Mouse (Mus musculus): ENCODE results near the gene Cdcp1. TPM values are rescaled to one million over a fixed set of nuclear protein-coding genes. Genes with fewer than 3 reads are reported as not detected.

Gene Cdcp1
- polyA plus RNA-seq, 1 experiment from 2014 or later: 0.05 TPM

GRCm38 (mm10) chr9:123165781-123166443 lies 49.9 kb downstream of the Cdcp1 start:
- H3K4me2 ChIP-seq (ENCODE audit: low read length): no peak overlapping the region
- no peak overlapping the region for H3K4me3 ChIP-seq (ENCODE audit: low read depth, low read length)
- H3K27me3 ChIP-seq (replicated peaks; ENCODE audit: control insufficient read depth, insufficient read depth, low read length): no peaks in the 10 kb centered on the region
- H3K36me3 ChIP-seq (ENCODE audit: control insufficient read depth, insufficient read depth, low read length): no peaks in the 10 kb centered on the region
- ATAC-seq (no peak), DNase-seq (ENCODE audit: low spot score) (peak; percentile 7)
- WGBS: 84% methylated on average over 3 of the region's 3 CpGs
- H3K27ac ChIP-seq (ENCODE audit: low read depth, low read length): no peak overlapping the region
- H3K9me3 ChIP-seq (replicated peaks; ENCODE audit: control insufficient read depth, low read length): no peaks in the 10 kb centered on the region
- no peak overlapping the region for H3K9ac ChIP-seq (ENCODE audit: low read length)
- H3K4me1 ChIP-seq (ENCODE audit: control insufficient read depth, insufficient read depth, low read length): no peaks in the 10 kb centered on the region

GRCm38 (mm10) chr9:123162985-123163694 lies 52.7 kb downstream of the Cdcp1 start:
- no peak overlapping the region for H3K9ac ChIP-seq (ENCODE audit: low read length)
- H3K27me3 ChIP-seq (replicated peaks; ENCODE audit: control insufficient read depth, insufficient read depth, low read length): no peaks in the 10 kb centered on the region
- no peaks in the 10 kb centered on the region for H3K9me3 ChIP-seq (replicated peaks; ENCODE audit: control insufficient read depth, low read length)
- no peaks in the 10 kb centered on the region for H3K36me3 ChIP-seq (ENCODE audit: control insufficient read depth, insufficient read depth, low read length)
- WGBS: 84% methylated on average over 4 of the region's 4 CpGs
- H3K4me2 ChIP-seq (ENCODE audit: low read length): no peak overlapping the region
- H3K27ac ChIP-seq (ENCODE audit: low read depth, low read length): no peak overlapping the region
- DNase-seq (ENCODE audit: low spot score): no peak
- no peak for ATAC-seq
- no peak overlapping the region for H3K4me3 ChIP-seq (ENCODE audit: low read depth, low read length)
- no peaks in the 10 kb centered on the region for H3K4me1 ChIP-seq (ENCODE audit: control insufficient read depth, insufficient read depth, low read length)

GRCm38 (mm10) chr9:123161792-123162191 lies 54.0 kb downstream of the Cdcp1 start:
- no peak overlapping the region for H3K4me2 ChIP-seq (ENCODE audit: low read length)
- H3K27ac ChIP-seq (ENCODE audit: low read depth, low read length): no peak overlapping the region
- H3K9ac ChIP-seq (ENCODE audit: low read length): no peak overlapping the region
- WGBS: 75% methylated on average over 2 of the region's 2 CpGs
- ATAC-seq (no peak), DNase-seq (ENCODE audit: low spot score) (no peak)
- no peaks in the 10 kb centered on the region for H3K27me3 ChIP-seq (replicated peaks; ENCODE audit: control insufficient read depth, insufficient read depth, low read length)
- no peaks in the 10 kb centered on the region for H3K9me3 ChIP-seq (replicated peaks; ENCODE audit: control insufficient read depth, low read length)
- H3K4me3 ChIP-seq (ENCODE audit: low read depth, low read length): no peak overlapping the region
- no peaks in the 10 kb centered on the region for H3K36me3 ChIP-seq (ENCODE audit: control insufficient read depth, insufficient read depth, low read length)
- H3K4me1 ChIP-seq (ENCODE audit: control insufficient read depth, insufficient read depth, low read length): no peaks in the 10 kb centered on the region

GRCm38 (mm10) chr9:123159330-123159729 lies 56.5 kb downstream of the Cdcp1 start:
- H3K9me3 ChIP-seq (replicated peaks; ENCODE audit: control insufficient read depth, low read length): no peaks in the 10 kb centered on the region
- DNase-seq (ENCODE audit: low spot score) (peak; percentile 59), ATAC-seq (no peak)
- no peak overlapping the region for H3K4me3 ChIP-seq (ENCODE audit: low read depth, low read length)
- H3K9ac ChIP-seq (ENCODE audit: low read length): no peak overlapping the region
- 62% methylated on average over 7 of the region's 7 CpGs for WGBS
- no peak overlapping the region for H3K27ac ChIP-seq (ENCODE audit: low read depth, low read length)
- no peaks in the 10 kb centered on the region for H3K36me3 ChIP-seq (ENCODE audit: control insufficient read depth, insufficient read depth, low read length)
- no peak overlapping the region for H3K4me2 ChIP-seq (ENCODE audit: low read length)
- no peaks in the 10 kb centered on the region for H3K4me1 ChIP-seq (ENCODE audit: control insufficient read depth, insufficient read depth, low read length)
- no peaks in the 10 kb centered on the region for H3K27me3 ChIP-seq (replicated peaks; ENCODE audit: control insufficient read depth, insufficient read depth, low read length)

GRCm38 (mm10) chr9:123158125-123158836 lies 57.6 kb downstream of the Cdcp1 start:
- Histone ChIP-seq H3K4me3 (ENCODE audit: low read depth, low read length) (no peak overlapping the region), H3K9me3 (replicated peaks; ENCODE audit: control insufficient read depth, low read length) (no peaks in the 10 kb centered on the region), H3K4me1 (ENCODE audit: control insufficient read depth, insufficient read depth, low read length) (no peaks in the 10 kb centered on the region), H3K36me3 (ENCODE audit: control insufficient read depth, insufficient read depth, low read length) (no peaks in the 10 kb centered on the region), H3K27ac (ENCODE audit: low read depth, low read length) (no peak overlapping the region), H3K27me3 (replicated peaks; ENCODE audit: control insufficient read depth, insufficient read depth, low read length) (no peaks in the 10 kb centered on the region), H3K4me2 (ENCODE audit: low read length) (no peak overlapping the region), H3K9ac (ENCODE audit: low read length) (no peak overlapping the region)
- 0 out of 2 replicates have a peak, but pooled peaks have one; percentile 4 for ATAC-seq
- peak; percentile 50 for DNase-seq (ENCODE audit: low spot score)
- WGBS: 64% methylated on average over 8 of the region's 8 CpGs

GRCm38 (mm10) chr9:123157699-123158098 lies 58.1 kb downstream of the Cdcp1 start:
- Histone ChIP-seq H3K36me3 (ENCODE audit: control insufficient read depth, insufficient read depth, low read length) (no peaks in the 10 kb centered on the region), H3K4me2 (ENCODE audit: low read length) (no peak overlapping the region), H3K27ac (ENCODE audit: low read depth, low read length) (no peak overlapping the region), H3K9ac (ENCODE audit: low read length) (no peak overlapping the region), H3K4me3 (ENCODE audit: low read depth, low read length) (no peak overlapping the region), H3K4me1 (ENCODE audit: control insufficient read depth, insufficient read depth, low read length) (no peaks in the 10 kb centered on the region), H3K27me3 (replicated peaks; ENCODE audit: control insufficient read depth, insufficient read depth, low read length) (no peaks in the 10 kb centered on the region), H3K9me3 (replicated peaks; ENCODE audit: control insufficient read depth, low read length) (no peaks in the 10 kb centered on the region)
- ATAC-seq (peak; percentile 21; the same call in 1 of the 2 replicates), DNase-seq (ENCODE audit: low spot score) (peak; percentile 24)

- DNase-seq (ENCODE audit: low spot score) (peak; percentile 58), ATAC-seq (peak; percentile 77)
- Histone ChIP-seq H3K27me3 (replicated peaks; ENCODE audit: control insufficient read depth, insufficient read depth, low read length) (no peaks in the 10 kb centered on the region), H3K9ac (ENCODE audit: low read length) (peak overlapping the region; percentile 21; the same call in 1 of the 2 replicates), H3K36me3 (ENCODE audit: control insufficient read depth, insufficient read depth, low read length) (no peaks in the 10 kb centered on the region), H3K4me2 (ENCODE audit: low read length) (peak overlapping the region; percentile 25), H3K9me3 (replicated peaks; ENCODE audit: control insufficient read depth, low read length) (no peaks in the 10 kb centered on the region), H3K27ac (ENCODE audit: low read depth, low read length) (no peak overlapping the region), H3K4me1 (ENCODE audit: control insufficient read depth, insufficient read depth, low read length) (no peaks in the 10 kb centered on the region), H3K4me3 (ENCODE audit: low read depth, low read length) (no peak overlapping the region)
- WGBS: 33% methylated on average over 30 of the region's 30 CpGs
Measured at GRCm38 (mm10) chr9:123156910-123157361, 58.9 kb downstream of the Cdcp1 start.

GRCm38 (mm10) chr9:123153121-123153520 lies 62.7 kb downstream of the Cdcp1 start:
- H3K4me3 ChIP-seq (ENCODE audit: low read depth, low read length): no peak overlapping the region
- ATAC-seq: no peak

More at GRCm38 (mm10) chr9:123153121-123153520, 62.7 kb downstream of the Cdcp1 start:
- DNase-seq (ENCODE audit: low spot score): no peak
- no peaks in the 10 kb centered on the region for H3K9me3 ChIP-seq (replicated peaks; ENCODE audit: control insufficient read depth, low read length)
- H3K9ac ChIP-seq (ENCODE audit: low read length): no peak overlapping the region
- H3K4me1 ChIP-seq (ENCODE audit: control insufficient read depth, insufficient read depth, low read length): no peaks in the 10 kb centered on the region
- H3K27ac ChIP-seq (ENCODE audit: low read depth, low read length): no peak overlapping the region
- no peak overlapping the region for H3K4me2 ChIP-seq (ENCODE audit: low read length)
- 93% methylated on average over 2 of the region's 2 CpGs for WGBS
- no peaks in the 10 kb centered on the region for H3K36me3 ChIP-seq (ENCODE audit: control insufficient read depth, insufficient read depth, low read length)
- no peaks in the 10 kb centered on the region for H3K27me3 ChIP-seq (replicated peaks; ENCODE audit: control insufficient read depth, insufficient read depth, low read length)
